Mouse (Mus musculus) heart, adult 11 months (tissue): ENCODE results near the gene Noa1.

Experiments used
- DNase-seq: peaks from one replicate; pipeline ENCODE4 v3.0.0; 2022

The Noa1 gene

DNA sequence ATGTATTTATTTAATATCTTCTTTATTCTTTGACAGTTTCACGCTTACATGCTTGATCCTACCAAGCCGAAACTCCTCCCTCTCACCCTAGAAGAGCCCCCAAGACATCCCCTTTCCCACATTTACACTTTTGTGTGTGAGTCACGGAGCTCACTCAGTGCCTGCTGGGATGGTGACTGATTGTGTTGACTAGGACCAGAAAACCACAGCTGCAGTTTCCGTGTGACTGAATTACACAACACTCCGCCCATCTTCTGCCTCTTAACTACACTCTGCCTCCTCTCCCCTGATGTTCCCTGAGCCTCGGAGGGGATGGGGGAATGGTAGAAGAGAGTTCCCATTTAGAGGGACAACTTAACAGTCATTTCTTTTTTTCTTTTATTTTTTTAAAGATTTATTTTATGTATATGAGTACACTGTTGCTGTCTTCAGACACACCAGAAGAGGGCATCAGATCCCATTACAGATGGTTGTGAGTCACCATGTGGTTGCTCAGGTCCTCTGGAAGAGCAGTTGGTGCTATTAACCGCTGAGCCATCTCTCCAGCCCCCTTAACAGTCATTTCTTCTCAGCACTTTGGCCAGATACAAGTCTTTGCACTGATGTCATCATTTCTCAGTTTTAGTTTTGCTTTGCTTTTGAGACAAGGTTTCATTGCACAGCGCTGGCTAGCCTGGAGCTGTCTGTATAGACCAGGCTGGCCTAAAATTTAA is 57.6 kb downstream of the Noa1 start:
- no peak for DNase-seq

DNA sequence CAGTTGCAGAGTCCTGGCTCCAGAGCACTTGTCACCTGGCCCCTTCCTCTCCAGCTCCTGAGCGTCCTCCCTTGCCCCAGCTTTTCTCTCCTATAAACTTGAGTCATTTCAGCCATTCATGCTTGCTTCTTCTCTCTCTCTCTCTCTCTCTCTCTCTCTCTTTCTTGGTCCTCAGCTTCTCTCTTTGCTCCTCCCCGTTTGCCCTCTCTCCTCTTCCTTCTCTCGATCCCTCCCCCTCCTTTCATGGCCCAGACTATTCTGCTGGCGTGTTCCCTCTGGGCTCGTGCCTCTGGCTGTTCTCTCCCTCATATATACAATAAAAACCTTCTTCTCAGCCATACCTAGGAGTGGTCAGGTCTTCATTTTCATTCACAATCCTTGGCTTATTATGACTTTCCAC is 58.2 kb downstream of the Noa1 start:
- DNase-seq, result no peak

DNA sequence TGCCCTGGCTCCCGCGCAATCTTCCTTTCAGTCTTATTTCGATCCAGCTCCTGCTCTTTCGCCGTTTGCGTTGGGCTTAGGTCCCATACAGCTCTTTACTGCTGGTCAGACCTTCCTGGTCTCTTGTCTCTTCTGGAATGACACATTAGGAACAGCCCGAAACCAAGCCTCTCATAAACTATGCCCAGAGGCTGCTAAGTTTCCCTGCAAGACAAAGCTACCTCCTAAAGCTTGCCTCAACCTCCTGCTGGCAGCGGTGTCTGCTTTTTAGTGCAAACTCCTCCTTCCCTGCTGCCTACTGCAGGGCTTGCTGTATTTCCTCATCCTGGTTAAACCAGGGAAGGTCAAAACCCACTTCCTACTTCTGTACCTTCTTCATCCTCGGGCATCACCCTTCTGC is 59.8 kb downstream of the Noa1 start:
- no peak for DNase-seq

DNA sequence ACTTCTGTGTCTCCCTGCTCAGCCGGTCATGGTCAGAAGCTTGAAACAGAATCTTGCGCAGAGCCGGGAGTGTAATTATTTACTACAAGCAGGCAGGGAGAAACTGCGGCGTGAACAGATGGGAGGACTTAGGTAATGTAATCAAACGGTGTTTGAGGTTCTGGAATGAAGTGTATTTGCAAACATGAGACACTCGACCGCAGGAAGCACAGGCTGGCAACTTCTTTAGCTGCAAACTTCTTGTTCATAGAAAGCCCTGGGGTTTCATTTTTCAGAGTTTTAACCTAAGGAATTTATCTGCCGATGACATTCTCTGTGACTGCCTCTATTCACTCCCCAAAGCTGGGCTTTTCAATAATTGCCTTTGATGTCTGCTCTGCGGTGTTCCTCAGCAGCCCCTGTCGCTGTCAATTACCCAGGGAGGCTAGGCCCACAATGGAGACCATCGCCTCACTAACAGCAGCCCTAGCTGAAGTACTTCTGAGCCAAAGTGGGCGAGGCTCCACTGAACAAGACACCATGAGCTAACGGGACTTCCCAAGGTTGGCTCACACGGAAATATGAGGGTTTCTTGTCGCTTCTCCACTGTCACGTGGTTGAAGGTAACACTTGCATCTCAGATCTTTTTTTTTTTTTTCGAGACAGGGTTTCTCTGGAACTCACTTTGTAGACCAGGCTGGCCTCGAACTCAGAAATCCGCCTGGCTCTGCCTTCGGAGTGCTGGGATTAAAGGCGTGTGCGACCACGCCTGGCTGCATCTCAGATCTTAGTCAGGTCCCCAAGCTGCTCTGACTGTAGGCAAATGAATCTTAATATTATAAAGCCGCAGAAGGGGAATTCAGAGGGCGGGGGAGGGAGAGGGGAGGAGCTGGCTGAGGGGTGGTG is 63.9 kb downstream of the Noa1 start:
- DNase-seq, result no peak

DNA sequence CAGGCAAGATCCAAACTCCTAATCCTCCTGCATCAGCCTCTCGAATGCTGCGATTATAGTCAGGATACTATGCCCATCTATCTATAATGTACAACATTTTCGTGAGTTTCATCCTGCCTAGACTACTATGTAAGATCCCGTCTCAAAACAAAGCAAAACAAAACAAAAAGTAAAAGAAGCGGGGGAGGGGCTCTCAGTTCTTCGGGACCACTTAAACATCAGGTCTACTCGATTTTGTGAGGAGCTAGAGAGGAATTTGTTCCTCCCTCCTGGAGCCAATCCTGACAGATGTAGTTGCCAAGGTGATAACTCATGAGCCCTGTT is 64.5 kb downstream of the Noa1 start:
- no peak for DNase-seq

DNA sequence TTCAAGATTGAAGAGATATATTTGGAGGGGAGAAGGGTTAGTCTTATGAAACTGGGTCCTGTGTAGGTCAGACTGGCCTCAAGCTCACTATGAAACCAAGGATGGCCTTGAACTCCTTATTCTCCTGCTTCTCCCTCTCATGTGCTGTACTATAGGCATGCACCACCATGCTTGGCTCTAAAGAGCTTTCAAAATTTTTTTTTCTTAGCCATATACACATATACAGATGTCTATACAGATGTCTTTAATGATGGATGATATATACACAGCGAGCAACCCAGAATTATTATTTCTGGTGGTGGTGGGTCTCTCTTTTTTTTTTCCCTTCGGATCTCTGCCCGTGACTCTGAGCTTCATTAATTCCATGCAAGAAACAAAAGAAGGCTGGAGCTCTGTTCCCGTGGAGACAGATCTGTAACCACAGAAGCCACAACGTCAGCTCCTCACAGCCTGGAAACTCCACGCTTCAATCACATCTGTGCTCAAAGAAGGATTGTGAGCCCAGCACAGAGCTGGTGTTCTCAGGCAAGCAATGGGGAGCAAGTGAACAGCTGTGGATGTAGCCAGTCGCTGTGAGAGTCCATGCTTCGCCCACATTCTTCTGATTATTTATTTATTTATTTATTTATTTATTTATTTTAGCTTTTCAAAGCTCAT is 65.4 kb downstream of the Noa1 start:
- no peak for DNase-seq
